Mouse (Mus musculus): ENCODE measurements around the gene Rexo1.
"Not testable (repeated sequence)": the region's sequence is repeated elsewhere in the genome, so short reads cannot be mapped to it uniquely, and the experiment has no call there.

DNA sequence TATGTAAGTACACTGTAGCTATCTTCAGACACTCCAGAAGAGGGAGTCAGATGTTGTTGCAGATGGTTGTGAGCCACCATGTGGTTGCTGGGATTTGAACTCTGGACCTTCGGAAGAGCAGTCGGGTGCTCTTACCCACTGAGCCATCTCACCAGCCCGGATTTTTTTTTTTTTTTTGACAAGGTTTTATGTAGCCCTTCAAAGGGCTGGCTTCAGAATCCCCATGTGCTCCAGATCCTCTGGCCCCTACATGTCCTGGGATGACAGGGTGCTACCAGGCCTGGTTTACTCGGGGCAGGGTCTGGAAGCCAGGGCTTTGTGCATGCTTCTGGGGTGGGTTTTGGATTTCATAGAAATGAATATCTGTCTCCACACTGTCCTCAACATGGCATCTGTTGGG, 44.4 kb upstream of the Rexo1 start, which contains the start of gene Gm49322:
- TF ChIP-seq CTCF (IDR thresholded peaks at IDR 0.05; ENCODE audit: low read depth, low read length); TAL1 (conservative IDR thresholded peaks at IDR 0.05; ENCODE audit: low read depth, low read length); GATA1 (IDR thresholded peaks at IDR 0.05; ENCODE audit: borderline replicate concordance, low read length); GATA2 (IDR thresholded peaks at IDR 0.05; ENCODE audit: borderline replicate concordance, low read depth, low read length): not testable (repeated sequence)

All from G1E (cell line).